Mouse (Mus musculus) frontal cortex, adult (tissue): ENCODE measurements at regions not wholly inside any gene's neighbourhood (a gene's known extent, or its start where the extent isn't known, plus 50 kb on each side); places are given as distances from the start of the nearest gene placed in this dataset.

Source experiments
- ATAC-seq: cut with Nextera tagmentation; 2 replicates; pipeline ENCODE4 v1.9.2; 2017; ENCODE audit warnings: mild to moderate bottlenecking, moderate library complexity, mixed read lengths; ENCODE audit not compliant: low TSS enrichment

GRCm38 (mm10) chr6:141027353-141027752 is 221.7 kb upstream of the Pde3a start:
- no peak for ATAC-seq

DNA sequence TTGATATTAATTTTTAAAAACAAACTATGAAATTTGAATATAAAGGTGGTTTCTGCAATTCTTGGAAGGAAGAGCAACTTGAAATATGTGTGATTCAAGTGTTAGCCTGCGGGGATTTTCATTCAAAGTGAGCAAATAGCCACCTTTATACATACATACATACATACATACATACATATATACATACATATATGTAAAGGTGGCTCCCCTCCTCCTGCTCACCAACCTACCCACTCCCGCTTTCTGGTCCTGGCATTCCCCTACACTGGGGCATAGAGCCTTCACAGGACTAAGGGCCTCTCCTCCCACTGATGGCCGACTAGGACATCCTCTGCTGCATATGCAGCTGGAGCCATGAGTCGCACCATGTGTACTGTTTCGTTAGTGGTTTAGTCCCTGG is 221.3 kb upstream of the Pde3a start:
- no peak for ATAC-seq

DNA sequence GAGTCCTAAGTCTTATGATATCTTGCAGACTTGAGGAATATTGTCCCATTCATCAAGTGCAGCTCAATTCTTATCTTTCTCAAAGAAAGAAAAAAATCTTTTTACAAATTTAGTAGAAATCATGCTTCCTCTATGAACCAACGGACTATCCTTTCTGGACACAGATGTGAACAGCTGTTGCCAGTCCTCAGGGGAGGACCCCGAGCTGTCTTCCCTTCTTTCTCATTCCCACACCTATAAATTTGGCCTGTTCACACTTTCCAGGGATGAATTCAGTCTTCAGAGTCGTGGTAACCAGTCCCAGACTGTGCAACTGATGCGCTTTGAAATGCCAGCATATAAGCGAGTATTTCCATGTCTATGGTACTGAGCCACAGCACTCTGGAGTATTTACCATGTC is 214.2 kb upstream of the Pde3a start:
- ATAC-seq = no peak

GRCm38 (mm10) chr6:141041358-141041757 is 207.7 kb upstream of the Pde3a start:
- ATAC-seq = peak; percentile 16; the same call in 1 of the 2 replicates

DNA sequence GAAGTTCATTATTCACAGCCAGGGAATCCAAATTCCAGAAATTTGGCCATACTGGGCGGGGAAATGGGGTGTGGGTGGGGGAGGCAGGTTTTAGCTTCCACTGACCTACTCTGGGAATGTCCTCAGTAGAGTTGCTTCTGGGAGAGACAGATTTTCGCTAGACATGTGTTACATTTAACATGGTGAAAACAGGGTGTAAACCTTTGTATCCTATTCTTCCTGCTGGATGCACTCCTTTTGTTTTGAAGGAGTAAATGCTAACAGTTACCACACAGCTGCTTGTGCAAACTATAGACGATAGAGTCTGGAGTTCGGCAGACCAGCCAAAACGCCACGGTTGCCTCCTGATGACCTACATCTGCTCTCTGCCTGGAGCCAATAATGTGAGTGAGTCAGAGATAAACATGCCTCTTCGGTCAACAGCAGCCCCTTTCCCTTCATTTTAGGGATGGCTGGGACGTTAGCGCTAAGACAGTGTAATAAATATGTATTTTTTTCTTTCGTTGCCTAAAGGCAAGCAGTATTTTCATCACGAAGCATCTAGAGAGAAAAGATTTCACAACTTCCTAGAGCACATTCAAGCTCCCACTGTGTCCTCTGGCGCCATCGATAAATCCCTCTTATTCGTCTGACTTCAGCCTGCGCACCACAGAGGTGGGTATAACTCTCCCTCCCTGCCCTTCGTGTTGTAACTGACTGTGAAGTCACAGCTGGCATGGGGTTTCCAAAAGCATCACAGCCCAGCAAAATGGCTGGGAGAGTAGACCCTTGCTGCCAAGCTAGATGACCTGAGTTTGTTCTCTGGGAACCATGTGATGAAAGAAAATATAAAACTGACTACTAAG is 207.1 kb upstream of the Pde3a start:
- peak; percentile 57 for ATAC-seq

DNA sequence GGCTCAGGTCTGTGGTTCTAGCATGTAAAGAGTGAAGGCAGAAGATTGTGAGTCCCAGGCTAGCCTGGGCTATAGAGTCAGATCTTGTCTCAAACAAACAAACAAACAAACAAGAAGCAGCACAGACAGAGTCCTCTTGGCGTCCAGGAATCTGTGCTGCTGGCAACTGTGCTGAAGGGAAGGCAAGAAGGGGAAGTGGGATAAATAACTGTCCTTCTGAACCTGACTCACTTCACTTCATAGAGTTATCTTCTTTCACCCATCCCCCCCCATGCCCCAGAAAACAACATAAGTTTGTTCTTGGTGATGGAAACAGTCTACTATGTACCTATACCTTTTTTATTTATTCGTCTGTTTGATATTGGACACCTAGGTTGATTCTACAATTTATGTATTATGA is 200.8 kb upstream of the Pde3a start:
- no peak for ATAC-seq

DNA sequence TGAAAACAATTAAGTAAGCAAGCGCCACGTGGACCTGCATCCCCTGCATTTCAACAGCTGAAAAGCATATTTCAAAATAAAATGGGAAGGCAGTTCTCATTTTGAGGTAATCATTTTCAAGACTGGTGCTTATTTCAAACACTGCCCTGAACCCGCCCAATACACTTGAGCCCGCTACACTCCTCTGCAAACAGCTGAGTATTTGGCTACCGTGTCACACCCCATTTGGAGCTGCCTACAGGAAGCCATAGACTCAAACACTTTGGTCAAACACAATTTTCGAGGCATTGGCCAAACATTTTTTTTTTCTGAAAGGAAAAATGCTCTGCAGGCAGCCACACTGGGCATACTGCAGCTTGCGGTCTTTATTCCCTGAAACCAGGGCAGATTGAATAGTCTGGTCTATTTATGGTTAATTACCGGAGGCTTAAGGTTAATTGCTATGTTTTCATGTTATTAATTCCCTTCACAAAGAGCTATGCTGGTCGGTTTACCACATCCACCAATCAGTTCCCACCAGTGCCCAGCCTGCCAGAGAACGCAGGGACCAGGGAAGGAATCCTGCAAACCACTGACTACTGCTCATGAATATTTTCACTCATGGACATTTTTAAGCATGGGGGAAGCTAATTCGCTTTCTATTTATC is 198.9 kb upstream of the Pde3a start:
- ATAC-seq = no peak

DNA sequence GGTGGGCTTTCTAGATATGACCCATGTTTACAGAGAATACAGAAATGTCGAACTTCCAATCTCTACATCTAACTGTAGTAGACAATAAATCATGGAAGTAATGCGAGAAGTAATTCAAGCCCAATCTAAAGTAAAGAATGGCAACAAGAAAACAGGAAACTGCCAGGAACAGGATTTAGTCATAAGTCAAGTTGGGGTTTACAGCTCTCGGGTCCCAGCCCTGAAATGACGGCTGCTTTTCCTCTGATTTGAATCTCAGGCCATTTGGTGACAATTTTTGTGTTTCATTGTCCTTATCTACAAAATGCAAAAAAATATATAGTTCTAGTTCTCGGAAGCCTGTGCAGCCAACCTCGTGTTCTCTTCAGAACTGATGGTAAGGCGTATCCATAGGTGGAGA is 195.0 kb upstream of the Pde3a start:
- ATAC-seq = no peak

DNA sequence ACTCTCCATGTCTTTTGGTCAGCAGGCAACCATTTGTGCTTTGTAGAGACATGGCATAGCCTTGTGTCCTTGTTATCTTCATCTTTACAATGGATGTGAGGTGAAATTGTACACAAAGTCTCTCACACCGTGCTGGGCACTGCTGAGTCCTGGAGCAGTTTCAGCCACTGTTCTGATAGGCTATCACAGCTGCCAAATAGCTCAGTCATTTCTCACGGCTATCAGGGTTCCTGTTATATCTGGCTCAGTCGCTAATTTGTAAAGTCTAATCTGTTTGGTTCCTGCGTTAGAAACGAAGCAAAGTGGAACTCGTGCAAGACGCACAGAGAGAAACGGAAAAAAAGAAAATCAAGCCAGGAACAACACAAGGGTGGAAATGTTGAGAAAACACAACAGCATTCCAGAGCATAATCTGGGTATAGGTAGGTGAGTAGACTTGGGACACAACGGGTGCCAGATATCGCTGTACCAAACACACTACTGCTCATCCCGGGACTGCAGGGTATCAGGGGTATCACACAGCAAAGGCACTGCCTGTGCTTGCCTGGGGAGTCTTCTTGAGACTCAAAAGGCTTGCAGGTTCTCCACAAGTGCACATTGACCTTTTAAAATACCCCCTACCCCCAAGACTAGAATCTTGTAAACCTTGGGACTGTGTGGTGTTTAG is 189.7 kb upstream of the Pde3a start:
- ATAC-seq = no peak

GRCm38 (mm10) chr6:141065724-141066123 is 183.3 kb upstream of the Pde3a start:
- no peak for ATAC-seq

DNA sequence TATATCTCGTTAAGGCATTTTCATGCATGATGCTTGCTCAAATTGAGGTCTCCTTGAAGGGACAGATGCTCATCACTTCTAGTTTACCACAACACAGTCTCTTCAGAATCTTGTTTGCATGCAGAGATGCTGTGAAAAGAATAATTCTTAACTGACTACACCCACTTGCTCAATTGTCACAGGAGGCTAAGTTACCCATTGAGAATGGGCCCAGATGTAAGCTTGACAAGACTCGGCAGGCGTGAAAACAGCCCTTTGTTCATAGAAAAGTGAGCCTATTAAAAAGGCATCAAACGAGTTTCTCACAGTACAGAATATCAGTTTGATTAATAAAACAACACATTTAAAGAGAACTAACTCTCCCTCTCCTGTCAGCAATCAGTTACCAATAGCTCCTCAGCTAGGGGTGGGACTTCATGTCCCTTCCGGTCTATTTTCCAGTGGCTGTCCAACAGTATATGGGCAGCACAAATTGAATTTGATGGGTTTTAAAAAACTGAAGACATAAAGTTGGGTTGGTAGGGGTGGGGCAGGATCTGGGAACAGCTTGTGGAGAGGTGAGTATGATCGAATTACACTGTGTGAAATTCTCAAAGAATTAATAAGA is 180.1 kb upstream of the Pde3a start:
- ATAC-seq = no peak

DNA sequence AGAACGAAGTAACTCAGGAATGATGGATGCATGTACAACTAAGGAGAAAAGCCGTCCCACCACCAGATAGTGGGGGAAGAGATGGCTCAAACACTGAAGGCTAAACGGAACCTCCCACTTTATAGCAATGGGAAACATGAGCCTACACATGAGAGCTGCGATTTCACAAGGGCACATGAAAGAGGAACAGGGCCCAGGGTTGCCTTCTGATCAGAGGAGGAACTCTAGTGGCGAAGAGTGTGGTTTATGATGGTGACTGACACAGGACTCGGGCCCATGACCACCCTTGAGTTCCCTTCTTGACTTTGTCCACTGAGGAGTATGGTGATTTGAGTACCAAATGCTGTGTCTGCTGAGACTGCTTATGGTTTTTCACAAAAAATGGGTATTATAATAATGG is 179.2 kb upstream of the Pde3a start:
- ATAC-seq = no peak

GRCm38 (mm10) chr6:141071507-141071906 is 177.6 kb upstream of the Pde3a start:
- ATAC-seq = peak; percentile 59

DNA sequence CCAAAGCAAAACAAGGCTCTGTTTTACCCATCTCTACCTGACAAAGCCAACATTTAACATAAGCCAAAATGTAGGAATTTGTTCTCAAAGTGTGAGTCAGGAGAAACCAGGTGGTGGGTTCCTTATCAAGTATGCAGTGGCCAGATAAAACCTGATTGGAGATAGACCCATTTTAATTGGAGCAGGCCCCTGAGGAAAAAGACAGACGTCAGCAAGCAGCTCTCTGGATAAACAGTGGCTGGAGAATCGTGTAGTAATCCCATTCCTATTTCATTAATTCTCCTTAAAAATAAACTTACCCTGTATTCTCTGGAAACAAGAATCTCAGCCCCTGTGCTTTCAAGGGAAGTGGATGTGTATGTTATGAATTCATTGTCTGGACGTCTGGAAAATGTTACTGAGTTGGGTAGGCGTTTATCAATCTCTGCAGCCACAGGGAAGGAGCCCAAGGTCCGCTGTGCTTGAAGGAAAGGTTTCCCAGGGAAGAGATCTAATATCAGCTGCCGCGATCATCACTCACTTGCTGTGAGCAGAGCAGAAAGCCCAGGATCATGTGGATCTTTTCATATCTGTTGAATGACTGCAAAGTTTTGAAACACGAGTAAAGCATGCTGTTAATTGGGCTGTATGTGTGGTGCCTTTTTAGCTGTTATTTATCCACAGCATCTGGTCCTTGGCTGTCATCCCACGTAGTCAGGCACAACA is 157.8 kb upstream of the Pde3a start:
- no peak for ATAC-seq

DNA sequence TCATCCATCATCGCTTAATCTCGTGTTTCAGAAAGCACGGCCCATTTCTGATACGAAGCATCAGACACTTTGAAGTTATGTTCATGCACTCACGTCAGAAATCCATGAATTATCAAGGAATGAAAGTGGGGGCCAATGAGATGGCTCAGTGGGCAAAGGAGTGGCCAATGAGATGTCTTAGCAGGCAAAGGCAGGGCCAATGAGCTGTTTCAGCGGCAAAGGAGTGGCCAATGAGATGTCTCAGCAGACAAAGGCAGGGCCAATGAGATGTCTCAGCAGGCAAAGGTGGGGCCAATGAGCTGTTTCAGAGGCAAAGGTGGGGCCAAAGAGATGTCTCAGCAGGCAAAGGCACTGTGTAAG is 157.3 kb upstream of the Pde3a start:
- no peak for ATAC-seq

DNA sequence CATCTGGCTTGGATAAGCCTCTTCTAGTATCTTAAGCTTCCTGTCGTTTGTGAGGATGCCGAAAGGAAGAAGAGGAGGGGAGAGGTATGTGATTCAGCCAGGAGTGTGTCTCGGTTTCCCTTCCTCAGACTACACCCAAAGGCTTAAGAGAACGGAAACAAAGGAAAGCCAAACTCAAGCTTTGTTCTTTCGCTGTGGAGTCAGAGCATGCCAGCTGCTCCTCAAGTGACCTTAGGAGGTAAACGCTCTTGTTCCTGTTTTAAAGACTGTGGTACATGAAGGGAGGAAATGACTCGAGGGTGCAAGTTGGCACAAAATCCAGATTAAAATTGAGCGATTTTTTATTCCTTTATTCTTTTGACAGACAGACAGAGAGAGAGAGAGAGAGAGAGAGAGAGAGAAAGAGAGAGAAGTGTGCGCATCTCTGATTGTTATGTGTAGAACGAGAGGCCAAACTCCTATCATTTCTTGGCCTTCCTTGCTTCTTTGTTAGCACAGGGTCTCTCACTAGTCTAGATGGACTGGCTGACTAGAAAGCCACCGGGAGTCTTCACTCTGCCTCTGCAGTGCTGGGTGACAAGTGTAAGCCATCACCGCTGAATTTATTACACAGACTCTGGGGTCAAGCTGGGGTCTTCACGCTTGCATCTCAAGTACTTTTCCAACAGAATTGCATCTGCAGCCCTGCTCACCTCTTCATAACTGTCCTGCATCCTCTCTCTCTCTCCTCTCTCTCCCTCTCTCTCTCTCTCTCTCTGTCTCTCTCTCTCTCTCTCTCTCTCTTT is 151.5 kb upstream of the Pde3a start:
- ATAC-seq = no peak

DNA sequence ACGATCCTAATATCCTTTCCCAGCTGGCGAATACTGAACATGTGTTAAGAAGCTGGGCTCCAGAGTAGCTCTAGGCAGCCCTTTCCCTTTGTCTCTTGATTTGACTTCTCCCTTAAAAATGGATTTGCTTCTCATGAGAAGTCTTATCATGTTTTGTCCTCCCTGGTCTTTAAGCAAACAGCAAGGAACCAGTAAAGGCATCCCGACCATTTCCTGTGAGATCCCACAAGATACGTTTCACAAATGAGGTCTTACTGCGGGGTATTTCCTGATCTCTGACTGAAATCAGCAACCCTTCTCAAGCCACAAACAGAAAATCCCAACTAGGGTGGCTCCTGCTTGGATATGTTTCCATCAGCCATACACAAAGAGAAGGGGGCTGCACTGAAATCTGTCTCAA is 130.8 kb upstream of the Pde3a start:
- no peak for ATAC-seq

DNA sequence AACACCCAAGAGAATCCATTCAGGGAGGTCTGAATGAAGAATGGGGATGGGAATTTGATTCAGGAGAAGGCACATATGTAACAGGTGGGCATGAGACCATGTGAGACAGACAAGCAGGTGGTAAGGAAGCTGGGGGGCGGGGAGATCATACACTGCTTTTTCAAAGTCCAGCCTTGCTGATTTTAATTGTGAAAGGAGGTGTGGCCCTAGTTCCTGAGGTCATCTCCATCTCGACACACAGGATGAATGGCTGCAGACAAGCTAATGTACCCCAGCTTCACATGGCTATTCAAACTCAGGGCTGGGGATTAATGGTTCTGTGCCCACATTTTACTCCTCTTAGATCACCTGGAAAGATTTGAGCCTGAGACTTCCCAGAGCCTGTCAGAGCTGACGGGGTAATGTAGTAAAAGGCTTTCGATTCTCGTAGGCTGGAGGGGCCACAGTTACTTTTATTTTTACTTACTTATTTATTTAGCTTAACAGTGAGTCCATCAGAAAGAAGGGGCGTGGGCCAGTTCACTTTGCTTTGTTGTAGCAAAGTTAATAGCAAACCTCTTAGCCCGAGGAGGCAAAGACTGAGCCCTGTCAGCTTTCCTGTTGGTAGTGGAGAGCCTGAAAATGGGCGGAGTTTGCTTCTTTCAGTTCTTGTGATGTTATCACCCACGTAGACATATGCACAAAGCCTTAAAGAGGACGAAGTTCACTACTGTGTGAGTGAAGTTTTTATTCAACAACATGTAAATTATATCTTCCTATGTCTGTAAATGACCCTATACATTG is 122.3 kb upstream of the Pde3a start:
- ATAC-seq = no peak

GRCm38 (mm10) chr6:141129596-141129995 is 119.5 kb upstream of the Pde3a start:
- ATAC-seq = no peak

- ATAC-seq = no peak
Measured at GRCm38 (mm10) chr6:141134176-141134575, 114.9 kb upstream of the Pde3a start.
